Mouse (Mus musculus) limb, embryonic 13.5 days (tissue): ENCODE measurements at regions not wholly inside any gene's neighbourhood (a gene's known extent, or its start where the extent isn't known, plus 50 kb on each side); places are given as distances from the start of the nearest gene placed in this dataset.
"Not testable (repeated sequence)": the region's sequence is repeated elsewhere in the genome, so short reads cannot be mapped to it uniquely, and the experiment has no call there.

Experiments used
- ATAC-seq: fragments of 200-750 bp; cut with Nextera tagmentation; 2 replicates; pipeline ENCODE4 v1.8.0; 2017; ENCODE audit warnings: low read depth, moderate number of reproducible peaks, moderate TSS enrichment; ENCODE audit not compliant: low FRiP score
- H3K27ac ChIP-seq: fragments of 300-500 bp; sonication (generic); 2 replicates; pipeline ENCODE4 v1.5.1; 2015; ENCODE audit warnings: inconsistent platforms, mild to moderate bottlenecking, moderate library complexity
- H3K27me3 ChIP-seq: fragments of 300-500 bp; sonication (generic); 2 replicates; pipeline ENCODE4 v1.6.1; 2015; ENCODE audit warnings: mild to moderate bottlenecking, inconsistent platforms
- H3K36me3 ChIP-seq: fragments of 300-500 bp; sonication (generic); 2 replicates; pipeline ENCODE4 v1.6.1; 2015; ENCODE audit warnings: inconsistent platforms, mild to moderate bottlenecking, moderate library complexity
- H3K4me1 ChIP-seq: fragments of 300-500 bp; sonication (generic); 2 replicates; pipeline ENCODE4 v1.6.1; 2015; ENCODE audit warnings: inconsistent platforms
- H3K4me2 ChIP-seq: fragments of 300-500 bp; sonication (generic); replicated peaks from 2 replicates; pipeline ENCODE4 v1.6.1; 2015; ENCODE audit warnings: inconsistent platforms, mild to moderate bottlenecking, moderate library complexity
- H3K4me3 ChIP-seq: fragments of 300-500 bp; sonication (generic); 2 replicates; pipeline ENCODE4 v1.5.1; 2015; ENCODE audit warnings: moderate library complexity, mild to moderate bottlenecking, inconsistent platforms
- H3K9ac ChIP-seq: fragments of 300-500 bp; sonication (generic); 2 replicates; pipeline ENCODE4 v1.6.1; 2015; ENCODE audit warnings: mild to moderate bottlenecking, inconsistent platforms
- H3K9me3 ChIP-seq: fragments of 300-500 bp; sonication (generic); 2 replicates; pipeline ENCODE4 v1.6.1; 2016; ENCODE audit warnings: inconsistent platforms
- WGBS: fragments of 180-500 bp; shearing (Covaris S2); methylation state at CpG from one replicate; pipeline ENCODE4 v1.1.7; 2015; 5-methylcytosine and 5-hydroxymethylcytosine counted together

DNA sequence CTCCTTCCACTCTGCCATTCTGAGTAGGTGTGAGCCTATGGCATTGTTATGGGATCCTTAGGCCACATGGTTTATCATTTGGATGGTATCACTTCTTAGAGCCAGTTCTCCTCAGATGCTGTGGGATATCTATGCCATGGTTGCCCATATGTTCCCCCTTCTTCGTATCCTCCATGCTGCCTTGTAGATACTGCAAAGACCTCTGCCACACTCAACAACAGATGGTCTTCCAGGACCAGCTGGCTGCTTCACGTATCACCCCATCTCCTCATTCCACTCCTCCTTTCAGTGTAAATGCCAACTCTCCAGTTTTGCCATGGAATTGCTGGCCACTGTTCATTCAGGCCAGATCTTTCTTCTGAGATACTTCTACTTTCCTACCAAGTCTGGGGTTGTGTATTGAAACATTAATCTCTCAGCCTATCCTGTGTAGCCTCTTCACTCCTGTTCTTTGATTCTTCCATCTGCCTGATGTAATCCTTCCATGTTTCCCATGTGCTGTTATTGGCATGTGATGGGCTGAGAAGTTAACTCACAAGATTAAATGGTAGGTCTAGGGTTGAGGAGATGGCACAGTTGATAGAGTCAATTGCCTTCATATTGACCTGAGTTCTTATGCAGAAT lies 368.7 kb upstream of the Klhl29 start:
- Histone ChIP-seq H3K4me2 (no peak overlapping the region), H3K4me3 (no peak overlapping the region), H3K4me1 (no peaks in the 10 kb centered on the region), H3K36me3 (no peaks in the 10 kb centered on the region), H3K9ac (no peak overlapping the region), H3K27me3 (no peaks in the 10 kb centered on the region), H3K9me3 (0 out of 2 replicates have a peak, but pooled peaks cover 5% of the 10 kb centered on the region), H3K27ac (no peak overlapping the region)
- no peak for ATAC-seq
- 91% methylated on average over 2 of the region's 2 CpGs for WGBS

DNA sequence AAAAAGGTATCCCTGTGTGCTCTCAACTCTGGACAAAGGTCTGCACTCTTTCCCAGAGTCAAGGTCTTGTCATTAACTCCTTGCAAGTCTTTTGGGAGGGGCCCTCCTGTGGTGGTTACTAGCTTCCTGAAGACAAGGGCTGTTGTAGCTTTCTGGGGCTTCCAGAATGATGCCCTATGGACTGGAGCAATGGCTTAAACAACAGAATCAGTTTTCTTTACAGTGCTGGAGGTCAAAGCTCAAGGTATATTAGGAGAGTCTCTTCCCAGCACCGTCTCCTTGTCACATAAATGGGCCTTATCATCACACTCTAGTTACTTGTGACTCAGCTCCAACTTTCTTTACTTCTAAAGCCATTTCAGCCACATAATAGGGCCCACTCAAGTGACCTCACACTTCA lies 360.6 kb upstream of the Klhl29 start:
- H3K36me3 ChIP-seq: no peaks in the 10 kb centered on the region
- no peaks in the 10 kb centered on the region for H3K9me3 ChIP-seq
- H3K4me1 ChIP-seq: peaks cover 14% of the 10 kb centered on the region
- H3K4me3 ChIP-seq: no peak overlapping the region
- no peak overlapping the region for H3K4me2 ChIP-seq
- no peak overlapping the region for H3K27ac ChIP-seq
- H3K27me3 ChIP-seq: no peaks in the 10 kb centered on the region
- H3K9ac ChIP-seq: no peak overlapping the region
- ATAC-seq: no peak
- WGBS: 40% methylated on average over 1 of the region's 1 CpGs

DNA sequence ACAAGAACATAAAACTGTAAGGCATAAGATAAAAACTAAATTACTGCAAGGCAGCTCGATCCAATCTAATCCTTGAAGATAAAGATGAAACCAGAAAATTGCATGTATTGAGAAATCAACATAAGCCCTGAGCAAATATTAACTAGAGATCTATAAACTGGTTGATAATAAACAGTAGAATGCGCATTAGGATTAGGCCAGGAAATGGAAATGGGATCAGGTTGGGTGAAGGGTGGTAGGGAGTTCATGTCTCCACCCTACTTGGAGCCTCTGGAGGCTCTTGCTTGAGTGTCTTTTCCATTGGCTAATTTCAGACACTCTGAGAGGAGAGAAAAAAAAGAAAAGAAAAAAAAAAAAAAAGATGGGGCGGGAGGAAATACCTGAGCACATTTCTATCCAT lies 359.4 kb upstream of the Klhl29 start:
- no peaks in the 10 kb centered on the region for H3K9me3 ChIP-seq
- H3K9ac ChIP-seq: no peak overlapping the region
- 85% methylated on average over 3 of the region's 3 CpGs for WGBS
- no peak overlapping the region for H3K4me3 ChIP-seq
- peaks cover 14% of the 10 kb centered on the region for H3K4me1 ChIP-seq
- H3K27ac ChIP-seq: no peak overlapping the region
- no peaks in the 10 kb centered on the region for H3K27me3 ChIP-seq
- H3K4me2 ChIP-seq: no peak overlapping the region
- ATAC-seq: no peak
- H3K36me3 ChIP-seq: no peaks in the 10 kb centered on the region

DNA sequence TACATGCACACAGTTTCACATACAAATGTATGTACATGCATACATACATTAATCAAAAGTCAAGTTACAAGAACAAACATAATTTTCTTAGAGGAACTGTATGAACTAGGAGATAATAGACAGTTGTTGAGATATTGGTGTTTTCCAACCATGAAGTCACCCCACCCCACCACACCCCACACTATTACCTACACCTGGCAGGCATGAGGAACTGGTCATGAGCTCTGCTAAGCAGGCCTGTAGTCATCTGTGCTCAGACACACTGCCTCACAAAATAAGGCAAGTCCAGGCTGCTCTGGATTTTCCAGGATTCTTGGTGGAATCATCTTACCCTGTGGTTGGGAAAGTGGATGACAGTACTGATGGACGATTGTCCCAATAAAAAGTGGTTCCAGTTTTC lies 347.6 kb upstream of the Klhl29 start:
- Histone ChIP-seq H3K4me1 (no peaks in the 10 kb centered on the region), H3K4me2 (no peak overlapping the region), H3K9me3 (no peaks in the 10 kb centered on the region), H3K36me3 (no peaks in the 10 kb centered on the region), H3K4me3 (no peak overlapping the region), H3K27me3 (no peaks in the 10 kb centered on the region), H3K9ac (no peak overlapping the region), H3K27ac (no peak overlapping the region)
- WGBS: 71% methylated on average over 1 of the region's 1 CpGs
- ATAC-seq: no peak

DNA sequence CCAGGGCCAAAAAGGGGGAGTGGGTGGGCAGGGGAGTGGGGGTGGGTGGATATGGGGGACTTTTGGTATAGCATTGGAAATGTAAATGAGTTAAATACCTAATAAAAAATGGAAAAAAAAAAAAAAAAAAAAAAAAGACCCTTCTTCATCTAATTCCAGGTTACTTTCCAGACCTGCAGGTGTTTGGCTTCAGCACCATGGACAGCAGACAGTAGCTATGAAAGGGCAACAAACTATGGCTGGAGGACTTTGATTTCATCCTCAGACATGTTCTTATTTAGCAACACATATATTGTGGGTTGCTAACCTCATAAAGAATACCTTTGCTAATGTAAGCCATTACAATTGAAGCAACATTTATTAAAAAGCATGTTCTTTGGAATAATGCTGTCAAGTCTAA lies 342.0 kb upstream of the Klhl29 start:
- H3K9me3 ChIP-seq, H3K4me3 ChIP-seq, H3K4me1 ChIP-seq, H3K4me2 ChIP-seq, H3K27me3 ChIP-seq, H3K9ac ChIP-seq, H3K36me3 ChIP-seq, ATAC-seq, H3K27ac ChIP-seq: not testable (repeated sequence)

DNA sequence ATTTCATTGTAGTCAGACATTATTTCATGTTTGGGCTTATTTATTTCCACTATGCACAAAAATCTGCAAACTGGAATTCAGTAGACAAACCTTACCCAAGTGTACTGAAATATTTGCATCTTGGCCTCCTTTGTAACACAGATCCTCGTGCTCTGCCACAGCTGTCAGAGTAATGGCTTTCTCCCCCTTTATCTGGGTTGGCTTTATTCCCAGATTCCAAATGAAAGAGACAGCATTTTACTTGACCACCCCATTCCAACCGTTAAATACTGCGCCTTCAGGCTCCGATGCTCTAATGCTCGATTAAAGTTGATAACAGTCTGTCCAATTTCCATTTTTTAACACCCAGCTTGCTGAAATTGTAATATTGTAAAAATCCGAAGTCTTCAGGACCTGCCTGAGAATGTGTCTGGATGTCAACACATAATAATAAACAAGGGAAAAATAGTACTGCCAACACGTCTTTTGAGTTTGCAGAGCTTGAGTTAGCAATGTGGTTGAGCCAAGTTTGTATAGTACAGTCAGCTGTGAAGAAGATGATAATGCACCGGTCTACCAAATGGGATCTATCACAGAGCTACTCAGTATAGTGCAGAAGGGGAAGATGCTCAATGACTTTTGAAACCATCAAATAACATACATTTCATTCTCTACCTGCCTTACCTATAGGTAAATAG lies 323.4 kb upstream of the Klhl29 start:
- H3K27me3 ChIP-seq: no peaks in the 10 kb centered on the region
- H3K27ac ChIP-seq: no peak overlapping the region
- H3K36me3 ChIP-seq: no peaks in the 10 kb centered on the region
- no peaks in the 10 kb centered on the region for H3K9me3 ChIP-seq
- ATAC-seq: no peak
- WGBS: 74% methylated on average over 8 of the region's 8 CpGs
- H3K4me2 ChIP-seq: no peak overlapping the region
- no peak overlapping the region for H3K9ac ChIP-seq
- no peak overlapping the region for H3K4me3 ChIP-seq
- no peaks in the 10 kb centered on the region for H3K4me1 ChIP-seq

DNA sequence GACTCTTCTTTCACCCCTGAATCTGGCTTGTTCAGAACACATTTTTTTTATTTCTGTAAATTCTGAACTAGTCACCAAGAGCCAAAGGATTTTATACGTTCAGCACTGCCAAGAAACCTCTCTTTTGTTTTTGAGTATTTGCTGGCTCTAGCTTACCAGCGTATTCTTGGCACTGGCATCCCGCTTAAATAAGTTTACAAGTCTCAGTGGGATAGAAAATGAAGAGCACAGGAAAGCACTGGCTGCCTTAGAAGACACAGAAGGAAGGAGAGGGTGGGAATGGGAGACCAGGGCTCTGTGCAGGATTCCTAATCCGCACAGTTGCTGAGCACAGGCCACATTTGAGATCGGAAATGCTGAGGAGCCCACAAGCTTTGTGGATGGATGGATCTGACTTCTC lies 306.7 kb upstream of the Klhl29 start:
- H3K4me1 ChIP-seq: peaks cover 5% of the 10 kb centered on the region; the same call in 1 of the 2 replicates
- peak; percentile 64; the same call in 1 of the 2 replicates for ATAC-seq
- no peaks in the 10 kb centered on the region for H3K9me3 ChIP-seq
- no peak overlapping the region for H3K4me3 ChIP-seq
- H3K27me3 ChIP-seq: no peaks in the 10 kb centered on the region
- 64% methylated on average over 5 of the region's 5 CpGs for WGBS
- no peak overlapping the region for H3K4me2 ChIP-seq
- no peaks in the 10 kb centered on the region for H3K36me3 ChIP-seq
- no peak overlapping the region for H3K9ac ChIP-seq
- no peak overlapping the region; the same call in 1 of the 2 replicates for H3K27ac ChIP-seq

DNA sequence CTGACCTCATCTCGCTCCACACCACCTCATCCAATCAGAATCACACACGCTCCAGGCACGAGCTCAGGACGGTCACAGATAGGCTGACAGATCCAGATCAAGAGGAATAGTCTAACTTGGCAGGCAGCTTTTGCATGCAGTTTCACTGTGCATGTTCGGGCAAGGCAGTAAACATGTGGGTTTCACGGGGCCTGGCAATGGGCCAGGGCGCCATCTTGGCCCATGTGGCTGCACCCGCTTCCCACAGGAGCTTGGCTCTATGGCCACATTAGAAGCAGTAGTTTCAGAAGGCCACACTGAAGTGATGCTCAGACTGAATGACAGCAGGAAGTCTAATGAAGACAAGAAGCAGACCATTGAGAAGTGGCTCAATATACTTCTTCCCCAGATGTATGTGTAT lies 302.6 kb upstream of the Klhl29 start:
- not testable (repeated sequence) for H3K27me3 ChIP-seq, ATAC-seq
- 84% methylated on average over 8 of the region's 8 CpGs for WGBS

DNA sequence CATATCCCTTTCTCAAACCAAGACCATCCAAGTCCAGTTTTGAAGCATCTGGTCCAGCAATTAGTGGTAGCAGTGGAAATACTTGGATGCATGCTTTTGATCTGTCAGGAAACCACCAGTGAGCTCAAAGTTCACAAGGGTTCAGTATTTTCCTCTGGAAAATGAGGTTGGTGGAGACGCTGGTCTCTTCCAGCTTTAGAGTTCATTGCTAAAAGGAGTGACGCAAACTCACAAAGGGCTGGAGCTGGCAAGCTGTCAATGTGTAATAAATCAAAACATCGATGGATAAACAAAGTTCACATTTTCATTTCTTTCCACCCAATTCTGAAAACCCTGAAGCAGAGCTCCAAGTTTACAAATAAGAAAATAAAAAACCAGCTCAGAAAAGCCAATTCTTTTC lies 293.0 kb upstream of the Klhl29 start:
- Histone ChIP-seq H3K9me3 (no peaks in the 10 kb centered on the region), H3K36me3 (no peaks in the 10 kb centered on the region), H3K4me1 (no peaks in the 10 kb centered on the region), H3K4me2 (no peak overlapping the region), H3K9ac (no peak overlapping the region), H3K27ac (no peak overlapping the region), H3K27me3 (no peaks in the 10 kb centered on the region), H3K4me3 (no peak overlapping the region)
- ATAC-seq: no peak
- 45% methylated on average over 3 of the region's 3 CpGs for WGBS

More for the DNA sequence above, 302.6 kb upstream of the Klhl29 start:
- H3K9ac ChIP-seq, H3K27ac ChIP-seq, H3K36me3 ChIP-seq, H3K4me3 ChIP-seq, H3K4me2 ChIP-seq, H3K4me1 ChIP-seq, H3K9me3 ChIP-seq: not testable (repeated sequence)

DNA sequence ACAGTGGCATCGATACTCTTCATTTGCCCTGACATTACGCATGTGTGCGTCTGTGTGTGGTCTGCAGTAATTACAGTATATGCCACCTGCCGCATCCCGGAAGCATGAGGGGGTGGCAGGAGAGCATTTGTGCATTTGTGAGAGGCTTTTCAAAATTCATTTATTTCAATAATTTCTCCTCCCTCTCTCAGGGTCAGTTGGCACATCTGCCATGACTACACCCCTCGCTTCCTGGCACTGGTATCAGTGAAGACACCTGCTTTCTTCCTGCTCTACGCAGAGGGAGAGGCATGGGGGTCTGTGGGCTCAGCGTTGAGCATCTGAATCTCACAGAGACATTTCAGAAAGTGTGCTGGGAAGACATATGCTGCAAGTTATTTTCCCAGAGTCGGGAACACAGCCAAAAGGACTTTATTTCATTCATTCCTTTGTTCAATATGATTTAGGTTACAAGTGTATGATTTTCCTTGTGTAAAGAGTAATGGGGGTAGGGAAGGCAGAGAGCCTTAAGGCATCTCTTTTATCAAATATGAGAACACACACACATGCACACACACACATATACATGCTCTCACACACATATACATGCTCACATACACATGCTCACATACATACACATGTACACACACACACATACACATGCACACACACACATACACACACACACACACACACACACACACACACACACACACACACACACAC lies 262.2 kb upstream of the Klhl29 start:
- H3K9ac ChIP-seq: no peak overlapping the region
- 77% methylated on average over 9 of the region's 9 CpGs for WGBS
- no peaks in the 10 kb centered on the region for H3K36me3 ChIP-seq
- H3K27me3 ChIP-seq: no peaks in the 10 kb centered on the region
- H3K27ac ChIP-seq: no peak overlapping the region
- no peak overlapping the region for H3K4me2 ChIP-seq
- H3K4me1 ChIP-seq: no peaks in the 10 kb centered on the region
- no peak for ATAC-seq
- no peak overlapping the region for H3K4me3 ChIP-seq
- H3K9me3 ChIP-seq: no peaks in the 10 kb centered on the region

DNA sequence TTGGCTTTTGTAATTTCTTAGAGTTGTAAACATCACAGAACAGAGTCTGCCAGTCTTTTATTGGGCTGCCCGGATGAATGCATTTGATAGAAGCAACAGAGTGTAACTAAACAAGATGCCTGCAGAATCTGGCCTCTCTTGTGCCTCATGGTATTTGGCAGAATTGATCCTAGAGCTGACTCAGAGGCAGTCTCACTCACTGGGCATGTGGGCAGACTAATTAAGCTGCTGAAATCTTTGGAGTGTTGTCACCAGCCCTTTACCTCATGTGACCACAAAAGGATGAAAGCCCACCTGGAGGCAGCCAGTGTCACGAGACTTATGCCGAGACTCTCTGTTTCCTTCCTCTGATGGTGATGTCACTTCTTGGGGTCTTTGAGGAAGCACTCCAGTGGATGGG lies 258.5 kb upstream of the Klhl29 start:
- no peak overlapping the region for H3K4me3 ChIP-seq
- no peaks in the 10 kb centered on the region for H3K27me3 ChIP-seq
- no peaks in the 10 kb centered on the region for H3K4me1 ChIP-seq
- H3K4me2 ChIP-seq: no peak overlapping the region
- H3K9ac ChIP-seq: no peak overlapping the region
- ATAC-seq: no peak
- no peaks in the 10 kb centered on the region for H3K9me3 ChIP-seq
- 67% methylated on average over 3 of the region's 3 CpGs for WGBS
- no peak overlapping the region for H3K27ac ChIP-seq
- no peaks in the 10 kb centered on the region for H3K36me3 ChIP-seq

DNA sequence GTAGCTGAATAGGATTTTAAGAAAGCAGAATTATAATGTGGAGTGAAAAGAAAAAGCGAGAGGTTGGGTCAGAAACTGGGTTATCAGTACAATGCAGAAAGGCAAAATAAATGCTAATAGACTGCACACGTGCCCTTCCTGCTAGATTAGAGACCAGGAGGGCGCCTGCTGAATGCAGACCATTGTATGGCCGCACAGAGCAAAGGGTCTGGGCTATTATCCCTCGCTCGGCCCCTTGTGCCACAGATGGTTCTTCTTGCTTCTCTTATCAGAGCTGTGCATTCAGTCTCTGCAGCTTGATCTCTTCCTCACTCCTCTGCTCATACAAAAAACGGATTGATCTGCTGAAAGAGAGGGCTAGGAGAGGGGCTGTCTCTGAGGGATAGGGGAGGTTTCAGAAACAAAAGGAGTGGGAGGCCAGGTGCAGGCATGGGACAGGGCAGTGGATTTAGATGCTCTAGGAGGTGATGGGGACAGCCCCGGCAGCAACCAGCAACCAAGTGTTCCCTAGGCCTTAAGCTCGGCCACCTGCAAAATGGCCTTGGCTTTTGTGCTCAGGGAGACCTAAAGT lies 225.7 kb upstream of the Klhl29 start:
- H3K36me3 ChIP-seq: no peaks in the 10 kb centered on the region
- WGBS: 82% methylated on average over 9 of the region's 9 CpGs

More for the DNA sequence above, 225.7 kb upstream of the Klhl29 start:
- H3K4me1 ChIP-seq: no peaks in the 10 kb centered on the region
- no peaks in the 10 kb centered on the region for H3K9me3 ChIP-seq
- H3K27ac ChIP-seq: no peak overlapping the region
- H3K9ac ChIP-seq: no peak overlapping the region
- H3K4me2 ChIP-seq: no peak overlapping the region
- no peak overlapping the region for H3K4me3 ChIP-seq
- ATAC-seq: no peak
- no peaks in the 10 kb centered on the region for H3K27me3 ChIP-seq
